Mouse (Mus musculus) embryonic facial prominence, embryonic 15.5 days (tissue): Measurements from ENCODE around the gene Rwdd2a. TPM values are rescaled to one million over a fixed set of nuclear protein-coding genes. Genes with fewer than 3 reads are reported as not detected.
"Not testable (repeated sequence)": the region's sequence is repeated elsewhere in the genome, so short reads cannot be mapped to it uniquely, and the experiment has no call there.

ENCODE experiments used
- ATAC-seq: fragments of 200-750 bp; cut with Nextera tagmentation; 2 replicates; pipeline ENCODE4 v1.8.0; 2017; ENCODE audit warnings: low read depth, moderate TSS enrichment; ENCODE audit not compliant: insufficient number of reproducible peaks, low FRiP score, low TSS enrichment
- H3K27ac ChIP-seq: fragments of 300-500 bp; sonication (generic); replicated peaks from 2 replicates; pipeline ENCODE4 v1.5.1; 2015; ENCODE audit warnings: mild to moderate bottlenecking, inconsistent platforms
- H3K27me3 ChIP-seq: fragments of 300-500 bp; sonication (generic); 2 replicates; pipeline ENCODE4 v1.6.1; 2015; ENCODE audit warnings: inconsistent platforms
- H3K36me3 ChIP-seq: fragments of 300-500 bp; sonication (generic); 2 replicates; pipeline ENCODE4 v1.6.1; 2015; ENCODE audit warnings: mild to moderate bottlenecking, inconsistent platforms
- H3K4me1 ChIP-seq: fragments of 300-500 bp; sonication (generic); 2 replicates; pipeline ENCODE4 v1.6.1; 2015; ENCODE audit warnings: inconsistent platforms
- H3K4me2 ChIP-seq: fragments of 300-500 bp; sonication (generic); replicated peaks from 2 replicates; pipeline ENCODE4 v1.6.1; 2015; ENCODE audit warnings: mild to moderate bottlenecking, inconsistent platforms
- H3K4me3 ChIP-seq: fragments of 300-500 bp; sonication (generic); replicated peaks from 2 replicates; pipeline ENCODE4 v1.5.1; 2015; ENCODE audit warnings: mild to moderate bottlenecking, inconsistent platforms
- H3K9ac ChIP-seq: fragments of 300-500 bp; sonication (generic); 2 replicates; pipeline ENCODE4 v1.6.1; 2015; ENCODE audit warnings: inconsistent platforms
- H3K9me3 ChIP-seq: fragments of 300-500 bp; sonication (generic); replicated peaks from 2 replicates; pipeline ENCODE4 v1.6.1; 2016; ENCODE audit warnings: inconsistent platforms
- WGBS: fragments of 180-500 bp; shearing (Covaris S2); methylation state at CpG from one replicate; pipeline ENCODE4 v1.1.7; 2015; 5-methylcytosine and 5-hydroxymethylcytosine counted together
- polyA plus RNA-seq: library from polyadenylated mRNA; unstranded; fragments of >200 nt; fragmentation: Nextera tagmentation; extraction: Ambion mirVana; gene quantifications from 2 replicates; pipeline ENCODE4 v1.2.1, GENCODE M21; 2015

Rwdd2a gene
- polyA plus RNA-seq, 1 experiment from 2014 or later: 5.0 TPM

GRCm38 (mm10) chr9:86592676-86593668, 21.2 kb downstream of the Rwdd2a start:
- no peak overlapping the region for H3K4me2 ChIP-seq
- H3K27me3 ChIP-seq: no peaks in the 10 kb centered on the region
- WGBS: 74% methylated on average over 19 of the region's 19 CpGs
- H3K27ac ChIP-seq: no peak overlapping the region
- no peak overlapping the region for H3K4me3 ChIP-seq
- H3K4me1 ChIP-seq: no peaks in the 10 kb centered on the region
- no peak for ATAC-seq
- no peaks in the 10 kb centered on the region for H3K36me3 ChIP-seq
- no peak overlapping the region for H3K9ac ChIP-seq
- no peaks in the 10 kb centered on the region for H3K9me3 ChIP-seq

- H3K9me3 ChIP-seq, ATAC-seq, H3K4me2 ChIP-seq, H3K9ac ChIP-seq, H3K4me3 ChIP-seq, H3K36me3 ChIP-seq, H3K27me3 ChIP-seq, H3K27ac ChIP-seq, H3K4me1 ChIP-seq: not testable (repeated sequence)
- WGBS: 69% methylated on average over 10 of the region's 10 CpGs
Observed at GRCm38 (mm10) chr9:86594357-86594767, 22.6 kb downstream of the Rwdd2a start.

GRCm38 (mm10) chr9:86596983-86597382, 25.2 kb downstream of the Rwdd2a start:
- H3K4me2 ChIP-seq, H3K4me1 ChIP-seq, H3K27ac ChIP-seq, H3K9me3 ChIP-seq, H3K36me3 ChIP-seq, H3K9ac ChIP-seq, H3K4me3 ChIP-seq, H3K27me3 ChIP-seq, ATAC-seq: not testable (repeated sequence)

GRCm38 (mm10) chr9:86599723-86600303, 28.0 kb downstream of the Rwdd2a start:
- no peaks in the 10 kb centered on the region for H3K36me3 ChIP-seq
- H3K27me3 ChIP-seq: no peaks in the 10 kb centered on the region
- no peak overlapping the region for H3K4me2 ChIP-seq
- ATAC-seq: no peak
- H3K9ac ChIP-seq: no peak overlapping the region
- no peaks in the 10 kb centered on the region for H3K4me1 ChIP-seq
- H3K27ac ChIP-seq: no peak overlapping the region
- no peak overlapping the region for H3K4me3 ChIP-seq
- WGBS: 47% methylated on average over 8 of the region's 8 CpGs
- no peaks in the 10 kb centered on the region for H3K9me3 ChIP-seq

GRCm38 (mm10) chr9:86605776-86606175, 34.0 kb downstream of the Rwdd2a start:
- Histone ChIP-seq H3K4me2 (no peak overlapping the region), H3K9me3 (no peaks in the 10 kb centered on the region), H3K4me3 (no peak overlapping the region), H3K27ac (no peak overlapping the region), H3K4me1 (0 out of 2 replicates have a peak, but pooled peaks cover 8% of the 10 kb centered on the region), H3K9ac (no peak overlapping the region), H3K36me3 (no peaks in the 10 kb centered on the region), H3K27me3 (no peaks in the 10 kb centered on the region)
- WGBS: 67% methylated on average over 6 of the region's 6 CpGs
- no peak; the same call in 1 of the 2 replicates for ATAC-seq

- WGBS: 83% methylated on average over 4 of the region's 4 CpGs
- H3K27me3 ChIP-seq: no peaks in the 10 kb centered on the region
- no peak overlapping the region for H3K4me3 ChIP-seq
- H3K4me2 ChIP-seq: no peak overlapping the region
- no peak overlapping the region for H3K9ac ChIP-seq
- H3K4me1 ChIP-seq: 0 out of 2 replicates have a peak, but pooled peaks cover 3% of the 10 kb centered on the region
- H3K9me3 ChIP-seq: no peaks in the 10 kb centered on the region
- H3K36me3 ChIP-seq: no peaks in the 10 kb centered on the region
- H3K27ac ChIP-seq: no peak overlapping the region
- no peak for ATAC-seq
Observed at GRCm38 (mm10) chr9:86612091-86612490, 40.3 kb downstream of the Rwdd2a start.

- Histone ChIP-seq H3K4me1 (peaks cover 8% of the 10 kb centered on the region; the same call in 1 of the 2 replicates), H3K36me3 (no peaks in the 10 kb centered on the region), H3K4me3 (no peak overlapping the region), H3K9me3 (no peaks in the 10 kb centered on the region), H3K27ac (no peak overlapping the region), H3K9ac (no peak overlapping the region), H3K27me3 (no peaks in the 10 kb centered on the region), H3K4me2 (no peak overlapping the region)
- no peak for ATAC-seq
- WGBS: 82% methylated on average over 1 of the region's 1 CpGs
Observed at GRCm38 (mm10) chr9:86615765-86616164, 44.0 kb downstream of the Rwdd2a start.

GRCm38 (mm10) chr9:86617837-86618492, 46.2 kb downstream of the Rwdd2a start:
- WGBS: 68% methylated on average over 7 of the region's 7 CpGs
- Histone ChIP-seq H3K27me3 (no peaks in the 10 kb centered on the region), H3K9me3 (no peaks in the 10 kb centered on the region), H3K4me2 (no peak overlapping the region), H3K4me1 (peaks cover 8% of the 10 kb centered on the region; the same call in 1 of the 2 replicates), H3K9ac (no peak overlapping the region), H3K27ac (no peak overlapping the region), H3K36me3 (no peaks in the 10 kb centered on the region), H3K4me3 (no peak overlapping the region)
- ATAC-seq: no peak

- ATAC-seq: no peak
- Histone ChIP-seq H3K9ac (no peak overlapping the region), H3K4me2 (no peak overlapping the region), H3K36me3 (no peaks in the 10 kb centered on the region), H3K4me3 (no peak overlapping the region), H3K9me3 (no peaks in the 10 kb centered on the region), H3K4me1 (peaks cover 10% of the 10 kb centered on the region; the same call in 1 of the 2 replicates), H3K27ac (no peak overlapping the region), H3K27me3 (no peaks in the 10 kb centered on the region)
- 59% methylated on average over 10 of the region's 10 CpGs for WGBS
Observed at GRCm38 (mm10) chr9:86619341-86620139, 47.7 kb downstream of the Rwdd2a start.

GRCm38 (mm10) chr9:86622062-86622461, 50.3 kb downstream of the Rwdd2a start:
- Histone ChIP-seq H3K9me3 (no peaks in the 10 kb centered on the region), H3K4me3 (no peak overlapping the region), H3K4me1 (peaks cover 18% of the 10 kb centered on the region; the same call in 1 of the 2 replicates), H3K36me3 (no peaks in the 10 kb centered on the region), H3K4me2 (no peak overlapping the region), H3K27ac (no peak overlapping the region), H3K27me3 (no peaks in the 10 kb centered on the region), H3K9ac (no peak overlapping the region)
- WGBS: 83% methylated on average over 2 of the region's 2 CpGs
- ATAC-seq: no peak
